Mouse (Mus musculus) limb, embryonic 12.5 days (tissue): ENCODE data around the gene BC052040. TPM values are rescaled to one million over a fixed set of nuclear protein-coding genes. Genes with fewer than 3 reads are reported as not detected.

Experiments
- ATAC-seq: fragments of 200-750 bp; cut with Nextera tagmentation; 2 replicates; pipeline ENCODE4 v1.8.0; 2017; ENCODE audit warnings: low read depth, moderate TSS enrichment; ENCODE audit not compliant: insufficient number of reproducible peaks, insufficient read depth, low FRiP score, low TSS enrichment
- H3K27ac ChIP-seq: fragments of 300-500 bp; sonication (generic); 2 replicates; pipeline ENCODE4 v1.5.1; 2016; ENCODE audit warnings: mild to moderate bottlenecking, moderate library complexity
- H3K27me3 ChIP-seq: fragments of 300-500 bp; sonication (generic); 2 replicates; pipeline ENCODE4 v1.6.1; 2016; ENCODE audit warnings: mild to moderate bottlenecking, moderate library complexity
- H3K36me3 ChIP-seq: fragments of 300-500 bp; sonication (generic); 2 replicates; pipeline ENCODE4 v1.6.1; 2016; ENCODE audit warnings: mild to moderate bottlenecking, moderate library complexity
- H3K4me1 ChIP-seq: fragments of 300-500 bp; sonication (generic); replicated peaks from 2 replicates; pipeline ENCODE4 v1.6.1; 2016
- H3K4me2 ChIP-seq: fragments of 300-500 bp; sonication (generic); 2 replicates; pipeline ENCODE4 v1.6.1; 2016; ENCODE audit warnings: mild to moderate bottlenecking, moderate library complexity
- H3K4me3 ChIP-seq: fragments of 300-500 bp; sonication (generic); replicated peaks from 2 replicates; pipeline ENCODE4 v1.5.1; 2016; ENCODE audit warnings: mild to moderate bottlenecking
- H3K9ac ChIP-seq: fragments of 300-500 bp; sonication (generic); replicated peaks from 2 replicates; pipeline ENCODE4 v1.6.1; 2016; ENCODE audit warnings: mild to moderate bottlenecking, moderate library complexity
- H3K9me3 ChIP-seq: fragments of 300-500 bp; sonication (generic); 2 replicates; pipeline ENCODE4 v1.6.1; 2016; ENCODE audit warnings: mild to moderate bottlenecking, moderate library complexity
- WGBS: fragments of 180-500 bp; shearing (Covaris S2); methylation state at CpG from one replicate; pipeline ENCODE4 v1.1.7; 2016; 5-methylcytosine and 5-hydroxymethylcytosine counted together
- polyA plus RNA-seq: library from polyadenylated mRNA; unstranded; fragments of >200 nt; fragmentation: Nextera tagmentation; extraction: Ambion mirVana; gene quantifications from 2 replicates; pipeline ENCODE4 v1.2.1, GENCODE M21; 2016

BC052040 gene
- polyA plus RNA-seq, 1 experiment from 2014 or later = 7.9 TPM

GRCm38 (mm10) chr2:115660213-115661120 lies 79.0 kb downstream of the BC052040 start:
- Histone ChIP-seq H3K4me1 (peaks cover 7% of the 10 kb centered on the region), H3K36me3 (no peaks in the 10 kb centered on the region), H3K9ac (no peak overlapping the region), H3K4me2 (no peak overlapping the region), H3K27ac (no peak overlapping the region), H3K27me3 (peaks cover 3% of the 10 kb centered on the region; the same call in 1 of the 2 replicates), H3K4me3 (no peak overlapping the region), H3K9me3 (no peaks in the 10 kb centered on the region)
- no peak for ATAC-seq
- WGBS = 81% methylated on average over 6 of the region's 6 CpGs

GRCm38 (mm10) chr2:115667516-115667915 lies 86.0 kb downstream of the BC052040 start:
- Histone ChIP-seq H3K4me3 (no peak overlapping the region), H3K36me3 (no peaks in the 10 kb centered on the region), H3K4me1 (no peaks in the 10 kb centered on the region), H3K27me3 (no peaks in the 10 kb centered on the region), H3K9me3 (no peaks in the 10 kb centered on the region), H3K4me2 (no peak overlapping the region), H3K27ac (no peak overlapping the region), H3K9ac (no peak overlapping the region)
- ATAC-seq = no peak
- WGBS = 43% methylated on average over 2 of the region's 2 CpGs

- no peak overlapping the region for H3K4me2 ChIP-seq
- 90% methylated on average over 7 of the region's 7 CpGs for WGBS
- ATAC-seq = no peak
- H3K9me3 ChIP-seq = no peaks in the 10 kb centered on the region
- no peak overlapping the region for H3K9ac ChIP-seq
- H3K4me1 ChIP-seq = no peaks in the 10 kb centered on the region
- no peaks in the 10 kb centered on the region for H3K36me3 ChIP-seq
- no peak overlapping the region for H3K27ac ChIP-seq
- H3K4me3 ChIP-seq = no peak overlapping the region
- H3K27me3 ChIP-seq = no peaks in the 10 kb centered on the region
Measured at GRCm38 (mm10) chr2:115673054-115673660, 91.6 kb downstream of the BC052040 start.

- Histone ChIP-seq H3K4me3 (no peak overlapping the region), H3K9ac (no peak overlapping the region), H3K36me3 (no peaks in the 10 kb centered on the region), H3K27ac (no peak overlapping the region), H3K4me2 (no peak overlapping the region), H3K27me3 (0 out of 2 replicates have a peak, but pooled peaks cover 2% of the 10 kb centered on the region), H3K4me1 (no peaks in the 10 kb centered on the region), H3K9me3 (no peaks in the 10 kb centered on the region)
- WGBS = 83% methylated on average over 5 of the region's 5 CpGs
- no peak for ATAC-seq
Measured at GRCm38 (mm10) chr2:115678786-115679185, 97.3 kb downstream of the BC052040 start.

- H3K9me3 ChIP-seq = no peaks in the 10 kb centered on the region
- ATAC-seq = no peak
- 72% methylated on average over 3 of the region's 3 CpGs for WGBS
- H3K4me3 ChIP-seq = no peak overlapping the region
- no peaks in the 10 kb centered on the region for H3K36me3 ChIP-seq
- H3K9ac ChIP-seq = no peak overlapping the region
- no peaks in the 10 kb centered on the region for H3K4me1 ChIP-seq
- no peak overlapping the region for H3K27ac ChIP-seq
- no peak overlapping the region for H3K4me2 ChIP-seq
- no peaks in the 10 kb centered on the region for H3K27me3 ChIP-seq
Measured at GRCm38 (mm10) chr2:115685250-115685649, 103.7 kb downstream of the BC052040 start.

GRCm38 (mm10) chr2:115687612-115688011 lies 106.1 kb downstream of the BC052040 start:
- Histone ChIP-seq H3K9me3 (no peaks in the 10 kb centered on the region), H3K27me3 (no peaks in the 10 kb centered on the region), H3K36me3 (no peaks in the 10 kb centered on the region), H3K4me1 (no peaks in the 10 kb centered on the region), H3K4me3 (no peak overlapping the region), H3K4me2 (no peak overlapping the region), H3K27ac (no peak overlapping the region), H3K9ac (no peak overlapping the region)
- 87% methylated on average over 4 of the region's 4 CpGs for WGBS
- no peak for ATAC-seq

- H3K4me3 ChIP-seq = no peak overlapping the region
- no peaks in the 10 kb centered on the region for H3K36me3 ChIP-seq
- H3K4me1 ChIP-seq = no peaks in the 10 kb centered on the region
- H3K27me3 ChIP-seq = no peaks in the 10 kb centered on the region
- WGBS = 91% methylated on average over 6 of the region's 6 CpGs
- no peaks in the 10 kb centered on the region for H3K9me3 ChIP-seq
- no peak overlapping the region for H3K27ac ChIP-seq
- ATAC-seq = no peak
- H3K9ac ChIP-seq = no peak overlapping the region
- no peak overlapping the region for H3K4me2 ChIP-seq
Measured at GRCm38 (mm10) chr2:115688282-115688681, 106.8 kb downstream of the BC052040 start.

- no peaks in the 10 kb centered on the region for H3K27me3 ChIP-seq
- WGBS = 85% methylated on average over 3 of the region's 3 CpGs
- H3K27ac ChIP-seq = no peak overlapping the region
- H3K4me1 ChIP-seq = no peaks in the 10 kb centered on the region
- no peaks in the 10 kb centered on the region for H3K36me3 ChIP-seq
- no peak overlapping the region for H3K9ac ChIP-seq
- H3K9me3 ChIP-seq = no peaks in the 10 kb centered on the region
- no peak for ATAC-seq
- H3K4me2 ChIP-seq = no peak overlapping the region
- H3K4me3 ChIP-seq = no peak overlapping the region
Measured at GRCm38 (mm10) chr2:115693841-115694240, 112.3 kb downstream of the BC052040 start.

- Histone ChIP-seq H3K27me3 (no peaks in the 10 kb centered on the region), H3K9me3 (no peaks in the 10 kb centered on the region), H3K36me3 (no peaks in the 10 kb centered on the region), H3K9ac (no peak overlapping the region), H3K27ac (no peak overlapping the region), H3K4me2 (no peak overlapping the region), H3K4me3 (no peak overlapping the region), H3K4me1 (no peaks in the 10 kb centered on the region)
- WGBS = 84% methylated on average over 6 of the region's 6 CpGs
- no peak for ATAC-seq
Measured at GRCm38 (mm10) chr2:115694386-115694785, 112.9 kb downstream of the BC052040 start.

GRCm38 (mm10) chr2:115699032-115699431 lies 117.5 kb downstream of the BC052040 start:
- ATAC-seq = no peak
- H3K4me1 ChIP-seq = no peaks in the 10 kb centered on the region
- peaks cover 4% of the 10 kb centered on the region; the same call in 1 of the 2 replicates for H3K9me3 ChIP-seq
- no peaks in the 10 kb centered on the region for H3K27me3 ChIP-seq
- H3K4me2 ChIP-seq = no peak overlapping the region
- no peak overlapping the region for H3K27ac ChIP-seq
- no peak overlapping the region for H3K9ac ChIP-seq
- H3K36me3 ChIP-seq = no peaks in the 10 kb centered on the region
- WGBS = 75% methylated on average over 5 of the region's 5 CpGs
- no peak overlapping the region for H3K4me3 ChIP-seq

- no peaks in the 10 kb centered on the region for H3K4me1 ChIP-seq
- H3K27ac ChIP-seq = no peak overlapping the region
- H3K4me3 ChIP-seq = no peak overlapping the region
- H3K27me3 ChIP-seq = no peaks in the 10 kb centered on the region
- WGBS = 77% methylated on average over 5 of the region's 5 CpGs
- no peak overlapping the region for H3K9ac ChIP-seq
- H3K36me3 ChIP-seq = no peaks in the 10 kb centered on the region
- H3K9me3 ChIP-seq = peaks cover 4% of the 10 kb centered on the region; the same call in 1 of the 2 replicates
- no peak overlapping the region for H3K4me2 ChIP-seq
- ATAC-seq = no peak
Measured at GRCm38 (mm10) chr2:115702610-115703009, 121.1 kb downstream of the BC052040 start.
